26 mouse cellular contexts compared by ENCODE assay signal in genomic region chr12:73890086-73890485, GRCm38 (mm10). TPM values are rescaled to one million over a fixed set of nuclear protein-coding genes. Genes with fewer than 3 reads are reported as not detected.
A peak's percentile ranks its signal among the peaks of the same experiment; 100 is the strongest.
DNase-seq lines count a peak whose midpoint lies in the region; TF ChIP-seq lines count a peak whose summit lies in the region.
"Had no signal": no experiment of that assay in that cellular context is flagged by ENCODE, and none has a peak within 500 bp of the region (broad histone marks: within the 10 kb centered on the region; RNA-seq: fewer than 3 reads in every experiment).

No protein-coding gene starts in this region.

- H3K27ac ChIP-seq in cerebellum, adult 2 months (ENCODE audit: insufficient read depth, low read length), result no peak overlapping the region
- H3K27ac ChIP-seq: embryonic facial prominence, embryonic 12.5 days; forebrain, embryonic 15.5 days; hindbrain, embryonic 12.5 days; kidney, embryonic 15.5 days; limb, embryonic 13.5 days; lung, embryonic 15.5 days; midbrain, embryonic 10.5 days; stomach, embryonic 15.5 days had no signal

- no peak for TF ChIP-seq POLR2A in cerebellum, adult 2 months (IDR thresholded peaks at IDR 0.05; ENCODE audit: borderline replicate concordance, insufficient read depth, low read length)

- peaks cover 6% of the 10 kb centered on the region; the same call in 1 of the 2 replicates for H3K4me1 ChIP-seq in cerebellum, adult 2 months (ENCODE audit: control insufficient read depth, insufficient read depth, low read length)
- H3K4me1 ChIP-seq: embryonic facial prominence, embryonic 12.5 days; forebrain, embryonic 15.5 days; hindbrain, embryonic 12.5 days; kidney, embryonic 15.5 days; limb, embryonic 13.5 days; lung, embryonic 15.5 days; midbrain, embryonic 10.5 days; stomach, embryonic 15.5 days had no signal

- DNase-seq in adrenal gland, adult 2 months, result peak; percentile 29
- no peak for DNase-seq in adrenal gland, postnatal 4 days (ENCODE audit: low spot score in 2 of 2)
- peak; percentile 46 to 61 for DNase-seq in cerebellum, adult 2 months
- no peak for DNase-seq in cerebellum, adult 11 months
- peak; percentile 23 for DNase-seq in kidney, adult 9 months
- no peak for DNase-seq in kidney, adult 11 months
- no peak for DNase-seq in urinary bladder, postnatal 14 days (ENCODE audit: low spot score)
- DNase-seq: adrenal gland, postnatal 10 days; embryo, embryonic 11 days; gastrocnemius, postnatal 25 days; kidney, postnatal 25 days; right cerebral cortex, postnatal 25 days had no signal

- WGBS in cerebellum, adult 2 months, result 11% methylated on average over 3 of the region's 3 CpGs

- H3K4me3 ChIP-seq in cerebellum, adult 2 months (replicated peaks; ENCODE audit: insufficient read depth, low read depth, low read length), result no peak overlapping the region
- H3K4me3 ChIP-seq: embryonic facial prominence, embryonic 12.5 days; forebrain, embryonic 15.5 days; heart, embryonic 12.5 days; hindbrain, embryonic 12.5 days; kidney, embryonic 15.5 days; limb, embryonic 13.5 days; lung, embryonic 15.5 days; midbrain, embryonic 10.5 days; stomach, embryonic 15.5 days had no signal

- TF ChIP-seq CTCF in cerebellum, adult 2 months (IDR thresholded peaks at IDR 0.05; ENCODE audit: borderline replicate concordance, insufficient read depth, low read depth, low read length), result no peak

- H3K27me3 ChIP-seq in cerebellum, adult 2 months (ENCODE audit: control insufficient read depth, insufficient read depth, low read length), result no peaks in the 10 kb centered on the region
- H3K27me3 ChIP-seq: CH12.LX; embryonic facial prominence, embryonic 12.5 days; forebrain, embryonic 15.5 days; heart, embryonic 12.5 days; hindbrain, embryonic 12.5 days; kidney, embryonic 15.5 days; limb, embryonic 13.5 days; lung, embryonic 15.5 days; stomach, embryonic 15.5 days had no signal

RNA-seq across cellular contexts. Expression of gene Hif1a, which starts 11.1 kb away (rescaled TPM):
- 10 to 100 TPM; 58.1 to 58.5 TPM for total RNA-seq in adrenal gland, adult 2 months (2021)
- polyA plus RNA-seq in adrenal gland, adult 2 months (2012; rRNA removed), result 31.6 and 42.5 TPM in 2 replicates
- 10 to 100 TPM; 74.4 to 77.5 TPM for total RNA-seq in adrenal gland, postnatal 4 days (2021)
- polyA plus RNA-seq in cerebellum, adult 2 months (2012; rRNA removed), result 72.6 and 79.9 TPM in 2 replicates

RNA-seq across cellular contexts. Expression of gene Gm49321, which starts 47.4 kb away (rescaled TPM):
- 1 to 10 TPM; 5.6 to 7.4 TPM for total RNA-seq in adrenal gland, adult 2 months (2021)
- polyA plus RNA-seq in adrenal gland, adult 2 months (2012; rRNA removed), result not detected in 2 replicates
- 1 to 10 TPM; 4.9 to 8.1 TPM for total RNA-seq in adrenal gland, postnatal 4 days (2021)
- polyA plus RNA-seq in cerebellum, adult 2 months (2012; rRNA removed), result not detected in 2 replicates
- total RNA-seq: CH12.LX; neutrophil, adult 5-6 weeks had no signal
- polyA plus RNA-seq: brain, embryonic 14.5 days; C2C12; frontal cortex, adult 2 months had no signal

Comparison
In these comparisons a context has a peak if more than half of its experiments do, and no peak if none do; other contexts are left out.
1. DNase-seq: peak in adrenal gland, adult 2 months (single experiment), cerebellum, adult 2 months (2 of 2) and kidney, adult 9 months (single experiment); none in adrenal gland, postnatal 4 days (0 of 2), cerebellum, adult 11 months (single experiment), kidney, adult 11 months (single experiment) and urinary bladder, postnatal 14 days (single experiment).